Mouse (Mus musculus) C3H10T1/2 (cell line): ENCODE data around the gene Iqsec2. TPM values are rescaled to one million over a fixed set of nuclear protein-coding genes. Genes with fewer than 3 reads are reported as not detected.

Source experiments
- polyA plus RNA-seq, 2 experiments: library from polyadenylated mRNA; unstranded; fragments of >200 nt; fragmentation: generic; extraction: Trizol; gene quantifications; one replicate each; pipeline ENCODE4 v1.2.1; 2012; ENCODE audit warnings: missing spikeins in 2 of 2

The Iqsec2 gene
- polyA plus RNA-seq = 10 to 100 TPM; 10.9 to 36.2 TPM

GRCm38 (mm10) chrX:152143941-152144741 lies at the start of gene Iqsec2:
TSS of gene Iqsec2 (plus strand) at chrX:152144268.

GRCm38 (mm10) chrX:152232781-152233763 lies 89.0 kb downstream of the Iqsec2 start, which contains the start of gene Kdm5c:
TSS of gene Kdm5c (plus strand) at chrX:152233020.

Other genes with a start within 250 kb of the Iqsec2 start
- gene Hsd17b10, start 142.4 kb upstream of the Iqsec2 start, polyA plus RNA-seq = 100 to 1,000 TPM; 266 to 268 TPM
- under 1 TPM; 0.34 to 0.99 TPM for gene Ribc1, start 128.0 kb upstream of the Iqsec2 start, polyA plus RNA-seq
- 10 to 100 TPM in 1 of 2 experiments, 1 to 10 TPM in 1; 5.5 to 30.1 TPM for gene Smc1a, start 127.8 kb upstream of the Iqsec2 start, polyA plus RNA-seq
- gene Kdm5c, start 88.8 kb downstream of the Iqsec2 start, polyA plus RNA-seq = 10 to 100 TPM; 15.7 to 36.0 TPM
- gene Kantr, start 183.2 kb downstream of the Iqsec2 start, polyA plus RNA-seq = 1 to 10 TPM in 1 of 2 experiments, under 1 TPM in 1; 0.18 to 1.8 TPM
- 10 to 100 TPM in 1 of 2 experiments, 1 to 10 TPM in 1; 3.6 to 27.4 TPM for gene Tspyl2, start 198.2 kb downstream of the Iqsec2 start, polyA plus RNA-seq
- gene Gpr173, start 224.4 kb downstream of the Iqsec2 start, polyA plus RNA-seq = 1 to 10 TPM; 4.3 to 7.3 TPM